Mouse (Mus musculus) 3T3-L1 (cell line): ENCODE data around the gene R3hdm2.

Source experiments
- DNase-seq: peaks from one replicate; pipeline ENCODE4 v3.0.0-alpha.2; 2015; ENCODE audit warnings: low read depth, low spot score

The R3hdm2 gene

DNA sequence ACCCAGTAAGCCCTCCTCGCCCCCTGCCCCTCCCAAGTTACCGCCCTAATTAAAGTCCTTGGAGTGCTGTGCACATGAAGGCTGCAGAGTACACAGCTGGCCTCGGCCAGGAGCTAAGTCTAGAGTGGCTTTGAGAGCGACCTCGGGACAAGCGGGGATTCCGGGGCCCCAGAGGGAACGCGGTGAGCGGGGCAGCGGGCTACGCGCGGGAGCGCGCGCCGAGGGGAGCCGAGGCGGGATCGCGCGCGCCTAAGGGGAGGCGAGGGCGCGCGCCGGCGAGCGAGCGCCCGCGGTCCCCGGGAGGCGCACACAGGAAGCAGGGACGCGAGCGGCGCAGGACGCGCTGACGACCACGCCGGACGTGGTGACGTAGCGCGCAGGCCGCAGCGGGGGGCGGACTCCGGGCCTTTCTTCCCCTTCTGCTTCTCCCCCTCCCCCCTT is at the start of gene R3hdm2:
R3hdm2 (plus strand) TSS at position 77 of the 441 bp plus-strand sequence.
- DNase-seq: peak; percentile 82

DNA sequence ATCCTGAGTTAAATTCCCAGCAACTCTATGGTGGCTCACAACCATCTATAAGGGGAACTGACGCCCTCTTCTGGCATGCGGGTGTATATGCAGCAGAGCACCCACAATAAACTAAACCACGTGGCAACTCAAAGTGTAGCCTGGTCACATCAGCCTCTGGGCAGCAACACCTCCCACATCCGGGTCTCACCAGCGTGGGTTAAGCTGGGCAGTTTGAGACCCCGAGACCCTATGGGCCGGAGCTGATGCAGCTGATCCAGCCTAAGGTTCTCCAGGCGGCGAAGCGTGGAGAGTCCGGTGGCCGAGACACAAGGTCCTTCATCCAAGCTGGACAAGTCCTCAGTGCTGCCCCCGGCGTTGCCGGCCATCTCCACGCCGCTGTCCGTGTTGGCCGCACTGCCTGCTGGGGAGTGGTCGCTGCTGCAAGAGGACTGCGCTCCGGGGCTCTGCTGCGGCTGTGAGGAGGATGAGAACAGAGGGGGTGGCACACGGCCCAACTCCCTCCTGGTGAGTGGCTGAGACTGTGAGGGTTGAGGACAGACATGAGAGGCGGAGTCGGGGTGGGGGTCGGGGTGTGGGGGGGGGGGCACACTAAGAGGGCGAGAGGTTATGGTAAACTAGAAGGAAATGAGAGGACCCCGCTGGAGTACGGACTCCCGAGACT is 47.8 kb upstream of the R3hdm2 start:
- DNase-seq: no peak

DNA sequence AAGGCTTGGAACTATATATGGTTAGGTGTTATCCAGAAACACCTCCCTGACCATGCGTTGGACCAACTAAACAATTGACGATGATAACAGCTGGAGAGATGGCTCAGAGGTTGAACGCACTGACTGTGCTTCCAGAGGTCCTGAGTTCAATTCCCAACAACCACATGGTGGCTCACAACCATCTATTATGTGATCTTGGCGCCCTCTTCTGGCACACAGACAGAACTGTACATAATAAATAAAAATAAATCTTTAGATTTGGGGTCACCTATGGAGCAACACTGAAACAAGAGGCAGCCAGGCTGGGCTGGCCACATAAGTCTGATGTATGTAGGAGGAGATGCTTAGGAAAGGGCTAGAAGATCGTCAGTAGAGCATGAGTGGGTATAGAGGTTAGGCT is 47.0 kb upstream of the R3hdm2 start:
- DNase-seq: peak; percentile 35

DNA sequence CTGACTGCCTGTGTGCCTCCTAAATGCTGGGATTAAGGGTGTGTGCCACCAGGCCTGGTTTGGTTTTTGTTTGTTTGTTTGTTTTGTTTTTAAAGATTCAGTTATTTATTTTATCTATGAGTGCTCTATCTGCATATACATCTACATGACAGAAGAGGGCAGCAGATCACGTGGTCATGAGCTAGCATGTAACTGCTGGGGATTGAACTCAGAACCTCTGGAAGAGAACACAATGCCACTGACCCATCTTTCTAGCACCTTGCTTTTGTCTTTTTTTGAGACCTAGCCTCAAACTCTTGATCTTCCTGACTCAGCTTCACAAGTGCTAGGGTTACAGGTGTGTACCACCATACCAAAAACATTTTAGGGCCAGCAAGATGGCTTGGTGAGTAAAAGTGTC is 44.9 kb upstream of the R3hdm2 start:
- no peak for DNase-seq

DNA sequence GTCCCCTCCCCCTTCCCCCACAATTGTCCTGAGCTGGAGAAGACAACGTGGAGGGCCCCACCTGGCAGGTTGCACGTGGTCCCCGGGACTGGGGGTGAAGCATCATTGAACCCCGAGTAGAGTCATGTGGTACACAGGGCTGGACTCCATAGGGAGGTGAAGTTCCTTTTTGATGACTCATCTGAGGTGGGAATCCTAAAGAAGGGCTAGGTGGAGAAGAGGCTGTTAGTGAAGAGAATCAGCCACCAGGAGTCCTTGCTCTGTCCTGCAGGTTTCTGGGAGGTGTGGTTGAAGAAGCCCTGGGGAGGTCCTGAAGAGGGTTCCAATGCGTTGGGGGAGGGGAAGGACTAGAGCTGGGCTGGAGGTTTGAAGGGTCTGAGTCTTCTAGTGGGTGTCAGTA is 43.2 kb upstream of the R3hdm2 start:
- DNase-seq: peak; percentile 41

DNA sequence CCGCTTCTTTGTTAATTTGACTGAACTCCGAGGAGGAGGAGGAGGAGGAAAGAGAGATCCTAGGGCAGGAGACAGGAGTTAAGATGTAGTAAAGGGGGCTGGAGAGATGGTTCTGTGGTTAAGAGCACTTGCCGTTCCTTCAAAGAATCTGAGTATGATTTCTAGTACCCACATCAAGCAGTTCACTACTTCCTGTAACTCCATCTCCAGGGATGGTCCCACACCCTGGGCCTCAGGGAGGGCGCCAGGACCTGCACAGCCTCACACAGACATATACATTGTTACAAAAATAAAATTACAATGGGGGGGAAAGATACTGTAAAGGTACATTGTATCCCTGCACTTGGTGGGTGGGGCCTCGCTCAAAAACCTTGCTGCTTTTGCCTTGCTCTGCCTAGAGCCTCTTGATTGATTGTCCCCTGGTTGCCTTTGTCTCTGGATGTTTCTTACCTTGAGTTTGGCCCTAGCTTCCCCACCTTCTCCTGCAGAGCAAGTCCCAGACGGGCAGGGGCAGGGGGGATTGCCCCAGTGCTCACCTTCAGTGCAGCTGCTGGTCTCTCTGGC is 42.5 kb upstream of the R3hdm2 start:
- DNase-seq: no peak

DNA sequence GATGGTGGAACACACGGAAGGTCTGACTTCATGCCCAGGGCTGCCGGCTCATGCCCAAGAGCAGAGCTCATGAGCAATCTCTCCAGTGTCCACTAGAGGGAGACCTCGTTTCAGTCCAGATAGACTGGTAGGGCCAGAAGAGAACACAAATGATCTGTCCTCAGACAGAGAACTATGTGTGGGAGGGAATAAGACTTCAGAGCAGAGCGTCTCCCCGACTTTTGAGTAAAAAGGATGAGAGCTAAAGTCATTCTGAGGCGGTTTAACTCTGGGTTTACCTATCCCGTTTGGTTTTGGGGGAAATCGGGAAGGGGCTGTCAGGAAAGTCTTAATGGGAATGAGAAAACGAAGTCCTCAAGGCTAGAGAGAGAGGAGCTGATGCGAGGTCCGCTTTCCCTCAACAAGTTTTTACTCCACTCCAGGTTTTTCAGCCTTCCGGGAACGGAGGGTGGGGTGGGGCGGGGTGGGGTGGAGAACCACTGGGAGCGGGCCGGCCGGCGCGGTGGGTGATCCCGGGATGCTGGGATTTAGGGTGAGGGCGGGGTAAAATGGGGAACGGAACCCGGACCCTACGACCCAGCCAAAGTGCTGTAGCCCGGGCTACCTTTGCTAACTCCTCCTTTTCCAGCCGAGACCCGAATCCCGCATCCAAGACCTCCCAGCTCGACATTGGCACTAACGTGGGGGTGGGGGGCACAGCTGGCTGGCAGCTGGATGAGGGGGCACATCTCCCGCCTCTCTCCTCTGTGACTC is 41.0 kb upstream of the R3hdm2 start:
- DNase-seq: peak; percentile 97

DNA sequence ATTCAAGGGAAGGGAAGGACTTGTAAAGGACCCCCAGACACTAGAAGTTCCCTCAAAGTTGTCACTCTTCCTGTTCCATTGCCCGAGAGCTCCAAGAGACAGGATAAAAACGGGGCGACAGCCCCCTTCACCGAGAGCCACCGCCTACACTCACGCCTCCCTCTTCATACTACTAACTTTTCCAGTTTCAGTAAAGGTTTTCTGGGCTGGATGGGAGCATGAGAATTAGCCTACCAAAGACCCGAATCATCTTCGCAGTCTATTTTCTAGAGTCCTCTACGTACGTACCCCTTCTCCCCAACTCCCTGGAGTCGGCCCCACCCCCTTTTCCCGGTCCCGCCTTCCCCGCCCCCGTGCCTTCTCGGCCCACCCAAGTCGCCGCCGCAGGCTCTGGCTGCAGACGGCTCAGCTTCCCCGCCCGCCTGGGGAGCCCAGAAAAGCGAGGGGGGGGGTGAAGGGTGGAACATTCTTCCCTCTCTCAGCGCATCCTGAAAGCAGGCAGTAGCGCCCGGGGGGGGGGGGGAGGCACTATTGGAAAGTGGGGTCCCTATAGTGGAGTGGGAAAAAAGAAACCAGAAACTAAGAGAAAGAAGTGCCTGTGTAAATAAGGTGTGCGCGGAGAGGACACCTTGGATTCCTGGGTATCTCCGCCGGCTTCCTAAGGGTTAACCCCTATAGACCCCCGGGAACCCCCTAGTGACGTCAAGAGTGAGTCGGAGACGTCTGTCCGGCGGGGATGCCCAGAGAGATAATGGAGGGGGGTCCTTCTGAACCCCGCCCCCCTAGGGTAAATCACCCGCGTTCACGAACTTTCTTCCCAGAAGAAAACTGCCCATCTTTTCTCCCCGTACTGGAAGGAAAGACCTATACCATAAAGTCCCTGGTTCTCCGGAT is 40.2 kb upstream of the R3hdm2 start:
- DNase-seq: peak; percentile 72

DNA sequence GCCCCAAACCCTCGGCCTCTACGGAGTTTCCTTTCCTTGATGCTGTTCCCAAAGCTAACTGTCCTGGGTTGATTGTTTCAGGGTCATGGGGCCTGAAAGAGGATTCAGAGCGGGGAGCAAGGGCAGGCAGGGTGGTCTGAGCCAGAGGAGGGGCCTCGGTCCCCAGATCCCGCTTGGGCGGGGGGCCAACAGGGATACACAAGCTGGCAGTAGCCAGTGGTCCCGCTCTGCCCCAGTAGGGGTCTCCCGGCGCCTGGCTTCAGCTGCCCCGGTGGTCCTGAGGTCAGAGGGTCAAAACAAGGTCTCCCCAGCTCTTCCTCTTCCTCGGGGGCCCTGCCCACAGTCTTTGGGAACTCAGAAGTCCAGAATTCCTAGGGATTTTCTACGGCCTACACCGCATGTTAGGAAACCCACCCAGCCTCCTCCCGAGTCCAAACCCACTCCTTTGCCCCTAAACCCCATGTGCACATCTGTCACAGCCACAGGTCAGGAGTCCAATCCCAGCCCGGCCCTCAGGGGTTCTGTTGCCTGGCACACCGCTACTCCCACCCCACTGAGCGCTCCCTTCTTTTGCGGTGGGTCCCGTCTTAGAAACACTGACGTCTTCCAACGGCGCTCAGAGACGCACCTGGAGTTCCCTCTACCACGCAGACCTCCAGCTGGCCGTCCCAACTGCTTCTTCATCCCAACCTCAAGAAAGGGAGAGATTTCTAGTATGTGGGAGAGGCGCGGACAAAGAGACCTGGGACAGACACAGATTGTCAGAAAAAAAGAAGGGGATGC is 39.4 kb upstream of the R3hdm2 start:
- DNase-seq: peak; percentile 9

DNA sequence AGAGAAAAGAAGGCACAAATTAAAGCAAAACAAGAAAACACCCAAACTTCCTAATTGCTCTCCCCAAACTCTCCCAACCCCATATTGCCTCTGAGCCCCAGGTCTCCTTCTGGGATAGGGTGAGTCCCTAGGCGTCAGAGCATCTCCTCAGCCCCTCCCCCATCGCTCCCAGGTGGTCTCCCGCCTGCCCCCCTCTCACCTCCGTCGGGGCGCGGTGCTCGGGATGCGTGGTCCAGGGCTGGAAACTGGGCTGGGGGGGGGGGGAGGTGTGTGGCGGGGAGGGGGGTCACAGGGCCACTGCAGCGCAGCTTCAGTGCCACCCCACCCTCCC is 38.8 kb upstream of the R3hdm2 start:
- no peak for DNase-seq

DNA sequence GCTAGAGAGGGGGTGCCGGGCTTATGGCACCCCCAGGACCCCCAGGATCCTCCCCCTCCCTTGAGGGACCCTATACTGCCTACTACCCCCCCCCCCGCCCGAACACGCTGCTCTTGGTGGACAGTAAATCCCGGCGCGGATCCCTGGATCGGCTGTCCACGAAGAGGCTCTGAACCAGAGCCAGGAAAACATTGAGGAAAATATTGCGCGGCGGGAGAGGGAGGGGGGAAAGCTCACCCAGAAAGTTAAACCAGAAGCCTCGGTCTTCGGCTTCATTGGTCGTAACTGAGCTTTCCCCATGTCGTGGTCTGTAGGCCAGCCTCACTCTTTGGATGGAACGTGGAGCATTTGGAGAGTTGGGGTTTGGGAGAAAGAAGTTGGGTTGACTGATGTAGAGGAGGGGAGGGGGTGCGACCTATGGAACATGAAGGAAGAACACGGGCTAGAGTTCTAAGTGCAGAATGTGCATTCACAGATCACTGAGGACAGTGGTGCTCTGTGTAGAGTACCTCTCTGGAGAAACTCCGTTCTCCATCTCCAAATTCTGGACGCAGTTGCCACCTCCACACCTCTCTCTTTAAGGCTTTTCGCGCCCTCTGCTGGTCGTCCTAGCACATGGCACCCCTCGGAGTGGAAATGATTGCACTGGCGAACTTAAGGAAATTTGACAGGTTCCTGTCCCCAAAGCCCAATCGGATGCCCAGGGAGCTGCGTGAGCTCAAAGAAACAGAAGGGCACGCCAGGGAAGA is 38.1 kb upstream of the R3hdm2 start, which contains the start of gene Gli1:
Gli1 (minus strand) TSS at position 84 of the 749 bp plus-strand sequence.
- DNase-seq: peak; percentile 95

DNA sequence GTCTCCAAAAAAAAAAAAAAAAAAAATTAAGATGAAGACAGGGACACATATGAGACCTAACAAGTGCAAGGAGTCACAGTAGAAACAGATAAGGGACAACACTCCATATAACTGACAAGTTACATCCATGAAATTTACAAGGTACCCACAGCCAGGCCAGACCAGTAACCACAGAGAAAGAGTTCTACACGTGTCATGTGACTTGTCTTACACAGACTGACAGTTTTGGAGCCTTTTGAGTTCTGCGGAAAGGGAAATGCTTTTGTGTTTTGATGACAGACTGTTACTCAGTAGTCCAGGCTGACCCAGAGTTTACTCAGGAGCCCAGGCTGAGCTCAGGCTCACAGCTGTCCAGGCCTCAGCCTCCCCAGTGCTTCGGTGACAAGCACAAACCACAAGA is 37.1 kb upstream of the R3hdm2 start:
- DNase-seq: no peak

DNA sequence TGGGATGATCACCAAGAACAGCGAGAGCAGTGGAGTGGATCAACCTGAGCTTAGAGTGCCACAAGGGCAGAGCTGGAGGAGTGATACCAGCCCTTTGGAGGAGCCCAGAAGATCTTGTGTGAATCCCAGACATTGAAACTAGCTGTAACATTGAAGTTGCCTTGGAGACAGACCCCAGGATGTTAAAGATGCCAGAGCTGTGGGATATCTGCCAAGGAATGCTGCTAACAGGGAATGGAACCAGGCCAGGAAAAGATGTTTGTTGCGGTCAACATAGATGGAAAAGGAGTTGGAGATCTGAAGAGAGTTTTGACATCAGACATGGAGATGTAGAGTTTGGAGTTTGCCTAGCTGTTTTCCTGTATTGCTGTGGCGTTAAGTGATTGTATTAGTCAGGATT is 34.0 kb upstream of the R3hdm2 start:
- no peak for DNase-seq

DNA sequence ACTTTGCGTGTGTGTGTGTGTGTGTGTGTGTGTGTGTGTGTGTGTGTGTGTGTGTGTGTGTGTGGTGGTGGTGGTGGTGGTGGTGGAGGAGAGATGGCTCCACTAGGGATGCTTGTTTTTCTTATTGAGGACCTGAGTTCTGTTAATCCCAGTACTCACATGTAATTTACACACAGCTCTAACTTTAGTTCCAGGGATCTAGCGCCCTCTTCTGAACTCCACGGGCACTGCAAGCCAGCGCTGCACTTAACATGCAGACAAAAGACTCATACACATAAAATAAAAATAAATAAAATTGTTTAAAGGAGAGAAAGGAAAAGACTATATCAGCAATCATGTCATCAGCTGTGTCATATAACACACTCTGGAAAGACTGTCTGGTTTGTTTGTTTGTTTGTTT is 31.2 kb upstream of the R3hdm2 start:
- no peak for DNase-seq

DNA sequence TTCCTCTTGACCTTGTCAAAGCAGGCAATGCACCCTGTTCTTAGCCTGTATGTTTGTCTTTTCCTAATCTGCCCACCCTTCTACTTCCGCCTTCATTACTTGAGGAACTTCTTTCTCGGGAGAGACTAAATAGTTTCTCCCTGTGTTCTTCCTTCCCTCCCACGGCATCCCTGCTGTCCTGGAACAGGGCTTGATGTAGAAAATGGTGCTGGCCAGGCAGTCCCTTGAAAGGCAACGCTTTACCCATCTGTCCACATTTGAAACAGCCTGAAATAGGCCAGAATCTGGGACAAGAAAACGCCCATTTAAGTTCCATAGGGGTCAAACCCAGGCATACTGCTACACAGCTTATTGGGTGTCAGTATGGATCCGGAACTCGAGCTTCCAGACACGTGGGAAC is 30.3 kb upstream of the R3hdm2 start:
- DNase-seq: no peak

DNA sequence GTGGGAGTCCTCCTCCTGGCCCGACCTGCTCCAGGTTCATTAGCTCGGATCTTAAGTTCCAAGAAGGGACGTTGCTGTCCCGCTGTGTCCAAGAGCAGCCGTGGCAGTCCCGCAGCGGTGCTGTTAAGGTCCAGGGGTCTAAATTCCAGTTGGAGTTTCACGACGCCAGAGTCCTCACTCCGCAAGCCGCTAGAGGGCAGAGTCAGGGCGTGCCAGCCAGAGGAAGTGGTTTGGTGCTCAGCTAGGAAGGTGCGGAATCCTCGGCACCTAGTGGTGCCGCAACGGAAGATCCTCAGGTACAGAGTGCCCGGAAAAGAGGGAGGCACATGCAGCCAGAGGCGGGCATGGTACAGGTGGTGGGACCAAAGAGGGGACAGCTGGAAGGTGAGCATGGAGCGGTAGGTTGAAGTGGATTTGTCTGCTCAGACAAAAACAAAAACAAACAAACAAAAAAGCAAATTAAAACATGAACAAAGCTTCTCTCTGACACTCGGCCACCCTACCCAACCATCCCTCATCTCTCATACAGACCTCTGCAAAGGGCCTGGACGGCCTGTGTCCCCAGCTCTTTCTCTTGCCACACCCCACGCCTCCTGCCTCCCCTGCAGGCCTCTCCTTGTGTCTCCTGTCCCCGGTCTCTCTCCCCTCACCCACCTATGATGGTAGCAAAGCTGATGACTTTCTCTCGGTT is 29.4 kb upstream of the R3hdm2 start:
- peak; percentile 65 for DNase-seq

DNA sequence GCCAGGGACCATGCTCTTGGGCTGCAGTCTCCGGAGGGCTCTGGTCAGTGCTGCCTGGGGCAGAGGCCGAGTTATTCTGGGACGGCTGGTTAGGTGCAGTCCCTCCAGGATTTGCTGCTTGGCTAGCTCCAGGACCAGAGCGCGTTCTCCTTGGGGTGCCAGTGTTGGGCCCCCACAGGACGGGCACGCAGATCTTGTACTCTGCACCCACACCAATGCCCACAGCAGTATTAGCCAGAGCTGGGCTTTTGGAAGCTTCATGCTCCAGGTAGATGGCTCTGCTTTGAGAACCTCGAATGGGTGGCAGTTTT is 28.9 kb upstream of the R3hdm2 start:
- DNase-seq: no peak

DNA sequence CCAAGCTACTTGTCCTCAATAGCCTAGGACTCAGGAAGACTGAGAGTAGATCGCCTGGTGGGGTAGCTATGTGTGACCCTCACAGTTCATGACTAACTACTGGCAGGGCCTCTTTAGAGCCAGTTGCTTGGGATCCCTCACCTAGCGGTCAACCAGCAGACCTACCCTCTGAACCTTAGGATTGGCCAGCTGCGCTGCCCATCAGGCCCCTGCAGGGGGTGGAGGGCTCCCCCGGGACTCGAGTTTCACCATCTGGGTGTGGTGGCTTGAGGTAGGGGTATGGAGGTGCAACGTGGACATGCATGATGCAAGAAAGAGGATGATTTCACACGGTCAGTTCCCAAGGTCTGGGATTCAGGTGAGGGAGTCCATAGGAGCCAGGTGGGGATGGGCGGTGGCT is 28.4 kb upstream of the R3hdm2 start:
- DNase-seq: no peak

DNA sequence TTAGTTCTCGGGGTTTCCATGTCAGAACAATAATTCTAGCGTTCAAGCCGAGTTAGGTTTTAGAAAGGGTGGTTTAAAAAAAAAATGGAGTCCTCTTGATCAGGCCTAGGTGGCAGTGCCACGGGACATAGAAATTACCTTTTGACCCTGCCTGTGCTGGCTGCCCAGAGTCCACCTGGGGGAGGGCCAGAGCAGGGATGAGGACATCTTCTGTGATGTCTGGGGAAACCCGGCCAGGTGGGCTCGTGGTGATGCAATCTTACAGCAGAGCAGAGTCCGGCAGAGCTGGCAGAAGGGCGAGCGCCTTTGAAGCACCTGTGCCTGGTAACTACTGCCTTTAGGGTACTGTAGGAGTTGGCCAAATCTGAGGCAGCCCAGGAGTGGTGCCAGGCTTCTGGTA is 27.9 kb upstream of the R3hdm2 start:
- DNase-seq: no peak

DNA sequence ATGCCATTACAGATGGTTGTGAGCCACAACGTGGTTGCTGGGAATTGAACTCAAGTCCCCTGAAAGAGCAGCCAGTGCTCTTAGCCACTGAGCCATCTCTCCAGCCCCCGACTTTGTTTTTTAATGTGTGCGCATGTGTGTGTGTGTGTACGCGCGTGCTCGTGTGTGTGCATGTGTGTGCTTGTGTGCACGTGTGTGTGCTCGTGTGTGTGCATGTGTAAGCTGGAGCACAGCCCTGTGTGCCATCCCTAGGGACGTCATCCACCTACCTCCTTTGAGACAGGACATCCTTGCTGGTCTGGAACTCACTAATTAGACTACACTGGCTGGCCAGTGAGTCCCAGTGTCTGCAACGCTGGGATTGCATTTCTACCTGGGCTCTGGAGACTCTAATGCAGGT is 27.4 kb upstream of the R3hdm2 start:
- DNase-seq: no peak
